Mouse (Mus musculus): ENCODE results near the gene Parva.
A peak's percentile ranks its signal among the peaks of the same experiment; 100 is the strongest.

Gene Parva

GRCm38 (mm10) chr7:112426811-112427210 is 494 bp upstream of the Parva start:
- DNase-seq (ENCODE audit: low spot score in 2 of 2): no peak

- DNase-seq (ENCODE audit: low spot score in 2 of 2): peak in 1 of 2 experiments; percentile 4
Observed at GRCm38 (mm10) chr7:112428158-112428535, 842 bp downstream of the Parva start.

- no peak for DNase-seq (ENCODE audit: low spot score in 2 of 2)
Observed at GRCm38 (mm10) chr7:112439846-112440245, 12.5 kb downstream of the Parva start.

- no peak for DNase-seq (ENCODE audit: low spot score in 2 of 2)
Observed at GRCm38 (mm10) chr7:112444152-112444984, 17.1 kb downstream of the Parva start.

GRCm38 (mm10) chr7:112444985-112445367 is 17.7 kb downstream of the Parva start:
- DNase-seq (ENCODE audit: low spot score in 2 of 2): no peak

- no peak for DNase-seq (ENCODE audit: low spot score in 2 of 2)
Observed at GRCm38 (mm10) chr7:112446498-112446897, 19.2 kb downstream of the Parva start.

- DNase-seq (ENCODE audit: low spot score in 2 of 2): no peak
Observed at GRCm38 (mm10) chr7:112449954-112450700, 22.8 kb downstream of the Parva start.

GRCm38 (mm10) chr7:112452471-112452870 is 25.2 kb downstream of the Parva start:
- no peak for DNase-seq (ENCODE audit: low spot score in 2 of 2)

GRCm38 (mm10) chr7:112453805-112454214 is 26.5 kb downstream of the Parva start:
- DNase-seq (ENCODE audit: low spot score in 2 of 2): no peak

GRCm38 (mm10) chr7:112454380-112454779 is 27.1 kb downstream of the Parva start:
- no peak for DNase-seq (ENCODE audit: low spot score in 2 of 2)

GRCm38 (mm10) chr7:112454951-112455350 is 27.6 kb downstream of the Parva start:
- DNase-seq (ENCODE audit: low spot score in 2 of 2): no peak

GRCm38 (mm10) chr7:112455566-112456110 is 28.3 kb downstream of the Parva start:
- DNase-seq (ENCODE audit: low spot score in 2 of 2): no peak

GRCm38 (mm10) chr7:112457373-112457772 is 30.1 kb downstream of the Parva start:
- DNase-seq (ENCODE audit: low spot score in 2 of 2): no peak

- no peak for DNase-seq (ENCODE audit: low spot score in 2 of 2)
Observed at GRCm38 (mm10) chr7:112457920-112458319, 30.6 kb downstream of the Parva start.

GRCm38 (mm10) chr7:112458440-112458839 is 31.1 kb downstream of the Parva start:
- DNase-seq (ENCODE audit: low spot score in 2 of 2): no peak

- DNase-seq (ENCODE audit: low spot score in 2 of 2): no peak
Observed at GRCm38 (mm10) chr7:112463074-112463473, 35.8 kb downstream of the Parva start.

GRCm38 (mm10) chr7:112465920-112466319 is 38.6 kb downstream of the Parva start:
- no peak for DNase-seq (ENCODE audit: low spot score in 2 of 2)

- no peak for DNase-seq (ENCODE audit: low spot score in 2 of 2)
Observed at GRCm38 (mm10) chr7:112466786-112467185, 39.5 kb downstream of the Parva start.

- DNase-seq (ENCODE audit: low spot score in 2 of 2): no peak
Observed at GRCm38 (mm10) chr7:112467687-112468111, 40.4 kb downstream of the Parva start.

- DNase-seq (ENCODE audit: low spot score in 2 of 2): peak in 1 of 2 experiments; percentile 34
Observed at GRCm38 (mm10) chr7:112469817-112470216, 42.5 kb downstream of the Parva start.

GRCm38 (mm10) chr7:112471316-112471715 is 44.0 kb downstream of the Parva start:
- DNase-seq (ENCODE audit: low spot score in 2 of 2): no peak

- no peak for DNase-seq (ENCODE audit: low spot score in 2 of 2)
Observed at GRCm38 (mm10) chr7:112472024-112472707, 44.9 kb downstream of the Parva start.

Measured in spleen, postnatal 14 days (tissue).